Mouse (Mus musculus): Measurements from ENCODE around the gene Spg20.

Gene Spg20

GRCm38 (mm10) chr3:55111935-55112709, at the start of gene Spg20:
Gene Spg20 (plus strand): TSS chr3:55112108.
- in situ Hi-C loops (cut with MboI; ENCODE audit: low pct_unique_long_range_greater_than_20kb in 1 of 2, low sequenced_read_pairs in 2 of 2, unreplicated experiment in 1 of 2) = no loop called here

GRCm38 (mm10) chr3:55062653-55063052, 49.3 kb upstream of the Spg20 start:
- in situ Hi-C loops (cut with MboI; ENCODE audit: low pct_unique_long_range_greater_than_20kb in 1 of 2, low sequenced_read_pairs in 2 of 2, unreplicated experiment in 1 of 2) = loop anchor here (10.0 to 25.0 kb wide), 2 partner anchors 248 to 250 kb away; partner anchors contain the start of gene Rfxap (in 1 of the 2)

GRCm38 (mm10) chr3:55064396-55064795, 47.5 kb upstream of the Spg20 start:
- in situ Hi-C loops (cut with MboI; ENCODE audit: low pct_unique_long_range_greater_than_20kb in 1 of 2, low sequenced_read_pairs in 2 of 2, unreplicated experiment in 1 of 2) = loop anchor here (10.0 to 25.0 kb wide), 2 partner anchors 250 to 252 kb away; partner anchors contain the start of gene Rfxap (in 1 of the 2)

GRCm38 (mm10) chr3:55065738-55066665, 45.9 kb upstream of the Spg20 start:
- in situ Hi-C loops (cut with MboI; ENCODE audit: low pct_unique_long_range_greater_than_20kb in 1 of 2, low sequenced_read_pairs in 2 of 2, unreplicated experiment in 1 of 2) = loop anchor here (10.0 to 25.0 kb wide), 2 partner anchors 251 to 254 kb away; partner anchors contain the start of gene Rfxap (in 1 of the 2)

- in situ Hi-C loops (cut with MboI; ENCODE audit: low pct_unique_long_range_greater_than_20kb in 1 of 2, low sequenced_read_pairs in 2 of 2, unreplicated experiment in 1 of 2) = loop anchor here (10.0 to 25.0 kb wide), 2 partner anchors 252 to 254 kb away; partner anchors contain the start of gene Rfxap (in 1 of the 2)
These were observed 45.3 kb upstream of the Spg20 start for GRCm38 (mm10) chr3:55066666-55067023.

- in situ Hi-C loops (cut with MboI; ENCODE audit: low pct_unique_long_range_greater_than_20kb in 1 of 2, low sequenced_read_pairs in 2 of 2, unreplicated experiment in 1 of 2) = loop anchor here (10.0 to 25.0 kb wide), 2 partner anchors 253 to 256 kb away; partner anchors contain the start of gene Rfxap (in 1 of the 2)
These were observed 44.0 kb upstream of the Spg20 start for GRCm38 (mm10) chr3:55067791-55068434.

- in situ Hi-C loops (cut with MboI; ENCODE audit: low pct_unique_long_range_greater_than_20kb in 1 of 2, low sequenced_read_pairs in 2 of 2, unreplicated experiment in 1 of 2) = loop anchor here in 1 of 2 experiments (25.0 kb wide), 1 partner anchor 262 kb away; the partner anchor contains the start of gene Rfxap
These were observed 37.2 kb upstream of the Spg20 start for GRCm38 (mm10) chr3:55074576-55075293.

- in situ Hi-C loops (cut with MboI; ENCODE audit: low pct_unique_long_range_greater_than_20kb in 1 of 2, low sequenced_read_pairs in 2 of 2, unreplicated experiment in 1 of 2) = no loop called here
These were observed 36.6 kb upstream of the Spg20 start for GRCm38 (mm10) chr3:55075294-55075648.

- in situ Hi-C loops (cut with MboI; ENCODE audit: low pct_unique_long_range_greater_than_20kb in 1 of 2, low sequenced_read_pairs in 2 of 2, unreplicated experiment in 1 of 2) = no loop called here
These were observed 33.7 kb upstream of the Spg20 start for GRCm38 (mm10) chr3:55078233-55078632.

GRCm38 (mm10) chr3:55079619-55080018, 32.3 kb upstream of the Spg20 start:
- in situ Hi-C loops (cut with MboI; ENCODE audit: low pct_unique_long_range_greater_than_20kb in 1 of 2, low sequenced_read_pairs in 2 of 2, unreplicated experiment in 1 of 2) = no loop called here

- in situ Hi-C loops (cut with MboI; ENCODE audit: low pct_unique_long_range_greater_than_20kb in 1 of 2, low sequenced_read_pairs in 2 of 2, unreplicated experiment in 1 of 2) = no loop called here
These were observed 31.9 kb upstream of the Spg20 start for GRCm38 (mm10) chr3:55080055-55080454.

- in situ Hi-C loops (cut with MboI; ENCODE audit: low pct_unique_long_range_greater_than_20kb in 1 of 2, low sequenced_read_pairs in 2 of 2, unreplicated experiment in 1 of 2) = no loop called here
These were observed 27.1 kb upstream of the Spg20 start for GRCm38 (mm10) chr3:55084781-55085180.

- in situ Hi-C loops (cut with MboI; ENCODE audit: low pct_unique_long_range_greater_than_20kb in 1 of 2, low sequenced_read_pairs in 2 of 2, unreplicated experiment in 1 of 2) = no loop called here
These were observed 26.2 kb upstream of the Spg20 start for GRCm38 (mm10) chr3:55085716-55086115.

GRCm38 (mm10) chr3:55086948-55087347, 25.0 kb upstream of the Spg20 start:
- in situ Hi-C loops (cut with MboI; ENCODE audit: low pct_unique_long_range_greater_than_20kb in 1 of 2, low sequenced_read_pairs in 2 of 2, unreplicated experiment in 1 of 2) = no loop called here

- in situ Hi-C loops (cut with MboI; ENCODE audit: low pct_unique_long_range_greater_than_20kb in 1 of 2, low sequenced_read_pairs in 2 of 2, unreplicated experiment in 1 of 2) = no loop called here
These were observed 24.5 kb upstream of the Spg20 start for GRCm38 (mm10) chr3:55087360-55087759.

- in situ Hi-C loops (cut with MboI; ENCODE audit: low pct_unique_long_range_greater_than_20kb in 1 of 2, low sequenced_read_pairs in 2 of 2, unreplicated experiment in 1 of 2) = no loop called here
These were observed 23.5 kb upstream of the Spg20 start for GRCm38 (mm10) chr3:55088359-55088758.

GRCm38 (mm10) chr3:55088843-55089242, 23.1 kb upstream of the Spg20 start:
- in situ Hi-C loops (cut with MboI; ENCODE audit: low pct_unique_long_range_greater_than_20kb in 1 of 2, low sequenced_read_pairs in 2 of 2, unreplicated experiment in 1 of 2) = no loop called here

- in situ Hi-C loops (cut with MboI; ENCODE audit: low pct_unique_long_range_greater_than_20kb in 1 of 2, low sequenced_read_pairs in 2 of 2, unreplicated experiment in 1 of 2) = no loop called here
These were observed 22.6 kb upstream of the Spg20 start for GRCm38 (mm10) chr3:55089291-55089690.
